In genomic region chr6:91665267-91665666, GRCm38 (mm10) we compare ENCODE assay signal across 20 mouse cellular contexts.
"Had no signal": no experiment of that assay in that cellular context is flagged by ENCODE, and none has a peak within 500 bp of the region (broad histone marks: within the 10 kb centered on the region; RNA-seq: fewer than 3 reads in every experiment).

No protein-coding gene starts in this region.

- H3K9ac ChIP-seq: forebrain, postnatal 0 days; heart, embryonic 12.5 days; hindbrain, embryonic 12.5 days; hindbrain, embryonic 14.5 days; limb, embryonic 12.5 days had no signal

- H3K9me3 ChIP-seq: heart, embryonic 10.5 days; heart, embryonic 12.5 days; hindbrain, embryonic 10.5 days; hindbrain, embryonic 12.5 days; limb, embryonic 10.5 days; limb, embryonic 12.5 days had no signal

- H3K4me2 ChIP-seq: heart, embryonic 12.5 days; hindbrain, embryonic 12.5 days; hindbrain, embryonic 14.5 days; limb, embryonic 12.5 days had no signal

- H3K27ac ChIP-seq: heart, embryonic 10.5 days; hindbrain, embryonic 10.5 days; hindbrain, embryonic 12.5 days; hindbrain, embryonic 14.5 days; layer of hippocampus, adult 2 months; left cerebral cortex, adult 2 months; limb, embryonic 10.5 days; limb, embryonic 12.5 days had no signal

- H3K27me3 ChIP-seq: hindbrain, embryonic 12.5 days; limb, embryonic 12.5 days had no signal

- H3K36me3 ChIP-seq: heart, embryonic 10.5 days; heart, embryonic 12.5 days; hindbrain, embryonic 10.5 days; hindbrain, embryonic 12.5 days; limb, embryonic 10.5 days; limb, embryonic 12.5 days had no signal

- H3K4me3 ChIP-seq: heart, embryonic 10.5 days; heart, embryonic 12.5 days; hindbrain, embryonic 10.5 days; hindbrain, embryonic 12.5 days; layer of hippocampus, adult 2 months; left cerebral cortex, adult 2 months; limb, embryonic 10.5 days; limb, embryonic 12.5 days had no signal

- ATAC-seq: forebrain, postnatal 0 days; hindbrain, embryonic 16.5 days; inflammation-experienced regulatory T-cells, adult 6 months had no signal

- DNase-seq: forebrain, postnatal 0 days; gastrocnemius, postnatal 14 days; heart, adult 18-20 months; heart, postnatal 10 days; heart, postnatal 4 days; kidney, adult 18-20 months; kidney, adult 8-10 months; kidney, postnatal 10 days; kidney, postnatal 4 days had no signal
